Mouse (Mus musculus) embryonic facial prominence, embryonic 12.5 days (tissue): ENCODE measurements around the gene Rapgef4. TPM values are rescaled to one million over a fixed set of nuclear protein-coding genes. Genes with fewer than 3 reads are reported as not detected.

Source experiments
- ATAC-seq: fragments of 200-750 bp; cut with Nextera tagmentation; 2 replicates; pipeline ENCODE4 v1.8.0; 2017; ENCODE audit not compliant: insufficient number of reproducible peaks, insufficient read depth, low FRiP score, low TSS enrichment
- H3K27ac ChIP-seq: fragments of 300-500 bp; sonication (generic); 2 replicates; pipeline ENCODE4 v1.5.1; 2016; ENCODE audit warnings: mild to moderate bottlenecking
- H3K27me3 ChIP-seq: fragments of 300-500 bp; sonication (generic); 2 replicates; pipeline ENCODE4 v1.6.1; 2016; ENCODE audit warnings: mild to moderate bottlenecking, moderate library complexity
- H3K36me3 ChIP-seq: fragments of 300-500 bp; sonication (generic); 2 replicates; pipeline ENCODE4 v1.6.1; 2016; ENCODE audit warnings: mild to moderate bottlenecking
- H3K4me1 ChIP-seq: fragments of 300-500 bp; sonication (generic); 2 replicates; pipeline ENCODE4 v1.6.1; 2016
- H3K4me2 ChIP-seq: fragments of 300-500 bp; sonication (generic); replicated peaks from 2 replicates; pipeline ENCODE4 v1.6.1; 2016; ENCODE audit warnings: mild to moderate bottlenecking, moderate library complexity
- H3K4me3 ChIP-seq: fragments of 300-500 bp; sonication (generic); 2 replicates; pipeline ENCODE4 v1.5.1; 2016; ENCODE audit warnings: mild to moderate bottlenecking
- H3K9ac ChIP-seq: fragments of 300-500 bp; sonication (generic); 2 replicates; pipeline ENCODE4 v1.6.1; 2016; ENCODE audit warnings: mild to moderate bottlenecking, moderate library complexity
- H3K9me3 ChIP-seq: fragments of 300-500 bp; sonication (generic); 2 replicates; pipeline ENCODE4 v1.6.1; 2016; ENCODE audit warnings: mild to moderate bottlenecking, moderate library complexity
- WGBS: fragments of 180-500 bp; shearing (Covaris S2); methylation state at CpG from one replicate; pipeline ENCODE4 v1.1.7; 2016; 5-methylcytosine and 5-hydroxymethylcytosine counted together
- polyA plus RNA-seq: library from polyadenylated mRNA; unstranded; fragments of >200 nt; fragmentation: Nextera tagmentation; extraction: Ambion mirVana; gene quantifications from 2 replicates; pipeline ENCODE4 v1.2.1, GENCODE M21; 2016

The Rapgef4 gene
- polyA plus RNA-seq, 1 experiment from 2014 or later = 3.1 TPM

DNA sequence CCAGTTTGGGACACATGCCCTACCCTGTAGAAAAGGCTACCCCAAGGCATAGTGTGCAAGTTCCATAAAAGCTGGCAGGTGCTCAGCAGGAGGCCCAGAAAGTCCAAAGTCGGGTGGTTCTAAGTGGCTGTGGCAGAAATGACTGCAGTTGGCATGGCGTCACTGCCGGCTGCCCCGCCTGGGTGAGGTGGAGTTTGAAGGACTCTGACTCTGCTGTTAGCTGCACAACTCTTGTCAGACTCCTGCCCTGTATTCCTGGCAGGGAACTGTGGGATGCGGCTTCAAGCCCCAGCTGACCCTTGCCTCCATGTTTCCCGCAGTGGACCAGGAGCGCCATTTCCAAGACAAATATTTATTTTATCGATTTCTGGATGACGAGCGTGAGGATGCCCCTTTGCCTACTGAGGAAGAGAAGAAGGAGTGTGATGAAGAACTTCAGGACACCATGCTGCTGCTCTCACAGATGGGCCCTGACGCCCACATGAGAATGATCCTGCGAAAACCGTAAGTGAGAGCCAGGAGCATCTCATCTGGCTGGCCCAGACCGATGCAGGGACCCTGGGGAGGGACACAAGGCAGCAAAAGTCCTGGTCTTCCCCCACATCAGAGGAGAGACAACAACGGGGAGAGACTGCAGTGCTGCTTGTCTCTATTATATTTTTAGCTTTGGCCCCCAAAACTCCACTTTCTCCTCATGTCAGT is 198.7 kb downstream of the Rapgef4 start:
- 91% methylated on average over 15 of the region's 15 CpGs for WGBS
- Histone ChIP-seq H3K9ac (no peak overlapping the region), H3K4me3 (no peak overlapping the region), H3K4me2 (no peak overlapping the region), H3K9me3 (no peaks in the 10 kb centered on the region), H3K27me3 (no peaks in the 10 kb centered on the region), H3K4me1 (peaks cover 13% of the 10 kb centered on the region), H3K36me3 (no peaks in the 10 kb centered on the region), H3K27ac (no peak overlapping the region)
- ATAC-seq = no peak

DNA sequence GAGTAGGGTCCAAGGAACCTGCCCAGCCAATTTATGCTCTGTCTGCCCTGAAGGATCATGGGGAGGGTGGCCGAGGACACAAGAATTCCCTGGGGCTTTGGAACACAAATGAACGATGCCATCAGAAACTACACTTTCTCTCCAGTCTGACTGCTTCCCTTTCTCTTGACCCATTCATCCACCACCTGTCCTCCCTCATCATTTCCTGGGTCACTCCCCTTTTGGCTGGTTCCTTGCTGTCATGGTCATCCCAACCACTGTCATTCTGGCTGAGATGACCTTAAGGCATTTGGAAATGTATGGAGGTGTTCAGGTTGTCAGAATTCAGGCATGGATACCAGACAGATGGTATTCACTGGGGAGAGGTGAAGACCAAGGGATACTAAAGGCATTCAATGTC is 200.4 kb downstream of the Rapgef4 start:
- Histone ChIP-seq H3K36me3 (no peaks in the 10 kb centered on the region), H3K27me3 (no peaks in the 10 kb centered on the region), H3K9ac (no peak overlapping the region), H3K27ac (no peak overlapping the region), H3K9me3 (no peaks in the 10 kb centered on the region), H3K4me1 (peaks cover 4% of the 10 kb centered on the region; the same call in 1 of the 2 replicates), H3K4me3 (no peak overlapping the region), H3K4me2 (no peak overlapping the region)
- no peak for ATAC-seq
- WGBS = 74% methylated on average over 2 of the region's 2 CpGs

DNA sequence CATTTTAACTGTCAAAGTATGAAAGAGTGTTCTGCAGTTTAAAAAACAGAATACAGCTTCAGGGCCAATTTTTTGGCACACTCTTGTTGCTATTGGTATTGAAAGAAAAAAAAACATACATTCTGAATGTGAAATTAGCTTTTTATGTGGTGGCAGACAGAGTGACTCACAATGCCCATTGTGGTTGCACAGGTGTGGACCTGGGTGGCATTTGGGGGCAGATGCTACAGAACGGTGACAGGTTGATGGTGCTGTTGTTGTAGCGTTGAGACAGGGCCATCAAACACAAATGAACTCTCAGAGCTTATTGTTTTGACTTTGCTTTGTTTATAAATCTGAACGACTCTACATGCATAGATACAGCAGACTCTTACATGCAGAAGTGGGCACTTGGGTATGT is 202.7 kb downstream of the Rapgef4 start:
- Histone ChIP-seq H3K9me3 (no peaks in the 10 kb centered on the region), H3K4me1 (no peaks in the 10 kb centered on the region), H3K36me3 (no peaks in the 10 kb centered on the region), H3K9ac (no peak overlapping the region), H3K27me3 (no peaks in the 10 kb centered on the region), H3K27ac (no peak overlapping the region), H3K4me2 (no peak overlapping the region), H3K4me3 (no peak overlapping the region)
- WGBS = 79% methylated on average over 3 of the region's 3 CpGs
- no peak for ATAC-seq

DNA sequence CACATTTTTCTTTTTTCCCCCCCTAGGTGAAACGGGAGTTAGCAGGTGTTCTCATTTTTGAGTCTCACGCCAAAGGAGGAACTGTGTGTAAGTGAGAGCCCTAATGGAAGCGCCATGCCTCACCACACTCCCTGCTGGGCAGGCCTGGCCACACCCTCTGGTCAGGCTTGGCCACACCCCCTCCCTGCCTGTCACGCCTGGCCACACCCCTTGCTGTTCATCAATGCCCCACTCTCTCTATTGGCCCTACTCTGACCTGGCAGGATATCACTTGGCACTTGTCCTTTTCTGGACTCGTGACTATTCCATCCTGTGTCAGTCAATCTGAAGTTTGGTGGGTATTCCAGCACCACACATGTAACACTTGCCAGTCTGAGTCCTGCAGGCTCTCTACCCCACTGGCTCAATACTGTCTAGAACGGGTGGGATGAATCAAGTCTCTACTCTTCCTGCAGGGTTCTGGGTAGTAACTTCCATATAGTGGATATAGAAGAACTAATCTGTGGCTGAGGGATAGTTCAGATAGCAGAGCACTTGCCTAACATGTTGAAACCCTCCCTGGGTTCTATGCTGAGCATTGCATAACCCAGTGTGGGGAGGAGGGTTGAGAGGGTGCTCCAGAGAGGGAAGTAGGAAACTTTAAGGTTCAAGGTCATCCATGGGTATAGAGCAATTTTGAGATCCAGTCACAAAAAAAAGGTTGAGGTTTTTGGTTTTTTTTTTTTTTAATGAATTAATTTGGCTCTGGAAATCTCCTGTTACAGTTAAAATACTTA is 215.3 kb downstream of the Rapgef4 start:
- no peak for ATAC-seq
- WGBS = 69% methylated on average over 6 of the region's 6 CpGs
- Histone ChIP-seq H3K36me3 (no peaks in the 10 kb centered on the region), H3K4me2 (no peak overlapping the region), H3K9ac (no peak overlapping the region), H3K4me1 (peaks cover 5% of the 10 kb centered on the region; the same call in 1 of the 2 replicates), H3K9me3 (0 out of 2 replicates have a peak, but pooled peaks cover 3% of the 10 kb centered on the region), H3K4me3 (no peak overlapping the region), H3K27ac (no peak overlapping the region), H3K27me3 (no peaks in the 10 kb centered on the region)

DNA sequence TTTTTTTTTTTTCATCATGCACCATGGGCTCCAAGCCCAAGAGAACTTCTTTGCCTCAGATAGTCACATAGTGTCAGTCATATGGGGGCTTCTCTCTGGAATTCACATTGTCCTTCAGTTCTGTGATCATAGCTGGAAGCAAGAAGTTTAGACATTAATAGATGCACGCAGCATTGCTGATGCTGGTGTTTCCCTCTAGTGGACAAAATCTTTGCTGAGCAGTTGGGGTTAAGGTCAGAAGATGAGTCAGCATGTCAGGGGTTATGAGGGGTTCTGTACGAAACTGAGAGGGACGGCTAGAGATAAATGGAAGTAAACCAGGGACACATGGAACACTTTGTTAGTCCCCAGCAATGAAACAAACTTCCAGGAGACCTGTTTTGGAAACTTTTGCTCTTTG is 216.0 kb downstream of the Rapgef4 start:
- H3K27ac ChIP-seq = no peak overlapping the region
- 41% methylated on average over 3 of the region's 3 CpGs for WGBS
- no peak overlapping the region for H3K9ac ChIP-seq
- no peaks in the 10 kb centered on the region for H3K36me3 ChIP-seq
- H3K27me3 ChIP-seq = no peaks in the 10 kb centered on the region
- H3K4me1 ChIP-seq = peaks cover 9% of the 10 kb centered on the region; the same call in 1 of the 2 replicates
- ATAC-seq = no peak
- H3K4me2 ChIP-seq = no peak overlapping the region
- no peak overlapping the region for H3K4me3 ChIP-seq
- no peaks in the 10 kb centered on the region for H3K9me3 ChIP-seq

DNA sequence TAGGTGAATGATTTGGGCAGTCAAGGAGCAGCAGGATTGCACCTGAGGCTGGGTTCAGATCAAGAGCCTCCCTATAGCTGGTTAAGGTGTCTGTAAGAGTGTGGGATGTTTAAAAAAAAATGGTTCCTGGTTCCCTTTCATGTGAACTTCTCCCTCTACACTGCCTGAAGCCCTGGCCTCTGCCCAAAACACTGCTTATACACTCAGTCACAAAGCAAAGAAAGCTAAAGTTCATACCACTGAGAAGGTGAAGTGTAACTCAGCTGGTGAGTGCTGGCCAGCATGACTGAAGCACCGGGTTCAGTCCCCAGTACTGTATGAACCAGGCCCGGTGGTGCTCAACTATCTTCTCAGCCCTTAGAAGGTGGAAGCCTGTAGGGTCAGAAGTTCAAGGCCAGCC is 218.4 kb downstream of the Rapgef4 start:
- Histone ChIP-seq H3K4me2 (no peak overlapping the region), H3K9me3 (no peaks in the 10 kb centered on the region), H3K27me3 (no peaks in the 10 kb centered on the region), H3K4me3 (no peak overlapping the region), H3K4me1 (peaks cover 9% of the 10 kb centered on the region; the same call in 1 of the 2 replicates), H3K36me3 (no peaks in the 10 kb centered on the region), H3K27ac (no peak overlapping the region), H3K9ac (no peak overlapping the region)
- ATAC-seq = no peak
- 87% methylated on average over 2 of the region's 2 CpGs for WGBS

DNA sequence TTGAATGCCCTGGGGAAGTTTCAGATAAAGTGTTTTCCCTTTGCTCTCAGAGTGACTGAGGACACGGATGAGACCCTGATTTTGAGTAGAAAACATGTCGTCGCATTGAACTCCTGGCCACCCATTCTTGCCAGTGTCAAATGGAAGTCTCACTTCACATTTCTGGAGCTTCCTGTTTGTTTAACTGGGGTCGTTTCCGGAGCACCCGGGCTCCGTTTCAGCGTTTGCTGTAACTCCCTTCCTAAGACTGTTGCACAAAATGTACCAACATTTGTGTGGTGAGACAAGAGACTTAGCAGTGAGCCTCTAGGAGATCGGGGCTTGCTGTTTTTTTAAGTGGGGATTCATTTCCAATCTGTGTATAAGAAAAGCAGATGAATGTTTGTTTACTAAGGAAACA is 220.5 kb downstream of the Rapgef4 start:
- Histone ChIP-seq H3K9ac (no peak overlapping the region), H3K4me2 (no peak overlapping the region), H3K36me3 (no peaks in the 10 kb centered on the region), H3K27me3 (no peaks in the 10 kb centered on the region), H3K27ac (no peak overlapping the region), H3K4me1 (peaks cover 9% of the 10 kb centered on the region; the same call in 1 of the 2 replicates), H3K9me3 (no peaks in the 10 kb centered on the region), H3K4me3 (no peak overlapping the region)
- ATAC-seq = no peak
- WGBS = 29% methylated on average over 9 of the region's 9 CpGs

DNA sequence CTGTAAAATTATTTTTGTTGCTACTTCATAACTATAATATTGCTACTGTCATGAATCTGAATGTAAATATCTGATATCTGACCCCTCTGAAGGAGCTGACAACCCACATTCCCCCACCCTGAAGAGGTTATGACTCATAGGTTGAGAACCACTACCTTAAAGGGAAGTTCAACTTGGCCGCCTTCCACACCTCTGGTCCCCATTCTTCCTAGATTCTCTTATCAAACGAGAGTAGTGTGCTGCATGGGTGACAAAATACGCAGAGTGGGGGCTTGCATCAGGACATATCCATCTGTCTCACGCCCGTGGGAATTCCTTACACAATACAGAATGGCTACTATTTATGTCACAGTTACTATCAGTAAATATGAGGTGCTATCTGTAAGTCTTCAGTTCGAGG is 221.2 kb downstream of the Rapgef4 start:
- no peak for ATAC-seq
- H3K4me2 ChIP-seq = no peak overlapping the region
- peaks cover 9% of the 10 kb centered on the region; the same call in 1 of the 2 replicates for H3K4me1 ChIP-seq
- H3K27ac ChIP-seq = no peak overlapping the region
- no peaks in the 10 kb centered on the region for H3K27me3 ChIP-seq
- no peak overlapping the region for H3K9ac ChIP-seq
- 87% methylated on average over 6 of the region's 6 CpGs for WGBS
- H3K4me3 ChIP-seq = no peak overlapping the region
- H3K9me3 ChIP-seq = no peaks in the 10 kb centered on the region
- H3K36me3 ChIP-seq = no peaks in the 10 kb centered on the region

DNA sequence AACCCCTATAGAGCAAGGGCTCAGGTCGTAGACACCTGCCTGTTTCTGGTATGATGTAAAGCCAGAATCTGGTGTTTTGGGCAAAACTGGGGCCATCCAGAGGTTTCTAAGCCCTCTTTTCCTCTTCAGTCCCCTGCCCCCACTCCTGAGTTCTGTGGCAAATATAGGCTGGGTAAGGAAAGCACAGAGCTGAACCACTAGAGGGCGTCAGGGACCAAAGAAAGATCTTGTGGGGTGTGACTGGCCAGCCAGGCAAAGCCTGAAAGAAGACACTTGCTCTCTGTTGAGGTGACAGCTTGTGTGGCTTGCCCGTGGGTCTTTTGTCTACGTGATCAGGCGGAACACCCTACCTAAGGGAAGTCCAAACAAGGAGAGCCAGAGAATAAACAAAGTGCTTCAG is 222.6 kb downstream of the Rapgef4 start:
- peak overlapping the region; percentile 23 for H3K4me2 ChIP-seq
- no peaks in the 10 kb centered on the region for H3K9me3 ChIP-seq
- no peak overlapping the region for H3K27ac ChIP-seq
- no peak overlapping the region for H3K4me3 ChIP-seq
- H3K4me1 ChIP-seq = peaks cover 9% of the 10 kb centered on the region; the same call in 1 of the 2 replicates
- 0 out of 2 replicates have a peak, but pooled peaks have one; percentile 22 for ATAC-seq
- H3K36me3 ChIP-seq = no peaks in the 10 kb centered on the region
- H3K27me3 ChIP-seq = no peaks in the 10 kb centered on the region
- WGBS = 10% methylated on average over 5 of the region's 5 CpGs
- no peak overlapping the region for H3K9ac ChIP-seq

DNA sequence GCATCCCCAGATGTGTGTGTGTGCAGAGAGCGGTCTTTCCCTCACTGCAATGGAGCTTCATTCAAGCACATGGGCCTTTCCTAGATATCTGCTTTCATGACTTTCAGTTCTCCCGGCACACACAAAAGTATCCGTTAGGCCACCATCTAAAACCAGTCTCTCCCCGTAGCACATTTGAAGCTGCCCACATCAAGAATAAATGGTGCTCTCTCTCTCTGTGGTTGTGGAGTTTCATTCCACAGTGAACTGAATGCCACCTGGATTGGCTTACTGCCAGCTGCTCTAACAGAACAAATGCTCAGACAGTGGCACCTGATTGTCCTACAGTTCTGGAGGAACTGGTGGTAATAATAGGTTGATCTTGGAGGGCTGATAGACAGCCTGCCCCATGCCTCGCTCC is 224.8 kb downstream of the Rapgef4 start:
- Histone ChIP-seq H3K27me3 (no peaks in the 10 kb centered on the region), H3K4me1 (peaks cover 9% of the 10 kb centered on the region; the same call in 1 of the 2 replicates), H3K4me2 (no peak overlapping the region), H3K36me3 (no peaks in the 10 kb centered on the region), H3K9me3 (no peaks in the 10 kb centered on the region), H3K9ac (no peak overlapping the region), H3K4me3 (no peak overlapping the region), H3K27ac (no peak overlapping the region)
- 85% methylated on average over 5 of the region's 5 CpGs for WGBS
- ATAC-seq = no peak

DNA sequence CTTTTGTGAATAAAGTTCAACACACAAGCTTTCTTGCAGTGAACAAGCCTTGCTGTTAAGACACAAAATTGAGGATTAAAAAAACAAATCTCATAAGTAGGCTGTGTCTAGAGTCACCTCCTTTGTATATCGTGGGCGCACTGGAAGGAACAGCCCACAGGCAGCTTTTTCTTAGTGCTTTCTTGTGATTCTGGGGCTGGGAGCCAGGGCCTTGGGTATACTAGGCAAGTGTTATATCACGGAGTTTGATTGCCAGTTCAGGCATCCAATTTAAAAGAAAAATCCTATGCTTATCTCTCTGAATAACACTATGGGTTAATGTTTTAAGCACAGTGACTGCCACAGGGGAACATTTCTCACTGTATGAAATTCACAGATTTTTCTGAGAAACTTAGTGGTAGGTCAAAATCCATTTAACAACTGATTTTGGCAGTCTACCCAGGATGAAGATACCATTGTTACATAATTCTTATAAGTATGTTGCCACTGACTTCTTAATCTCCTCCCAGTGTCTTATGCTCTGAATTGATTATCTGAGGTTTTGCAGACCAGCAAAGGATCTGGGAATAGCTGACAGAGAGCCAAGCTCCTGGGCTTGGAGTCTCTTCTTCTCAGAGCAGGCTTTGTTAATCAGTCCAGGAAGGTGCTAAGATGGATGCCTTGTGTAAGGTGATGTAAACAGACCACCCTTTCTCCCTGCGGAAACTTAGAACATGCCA is 225.6 kb downstream of the Rapgef4 start:
- WGBS = 88% methylated on average over 4 of the region's 4 CpGs
- Histone ChIP-seq H3K36me3 (no peaks in the 10 kb centered on the region), H3K4me1 (0 out of 2 replicates have a peak, but pooled peaks cover under 1% of the 10 kb centered on the region), H3K27me3 (no peaks in the 10 kb centered on the region), H3K9ac (no peak overlapping the region), H3K4me2 (no peak overlapping the region), H3K4me3 (no peak overlapping the region), H3K27ac (no peak overlapping the region), H3K9me3 (no peaks in the 10 kb centered on the region)
- ATAC-seq = no peak
